Mouse (Mus musculus) embryonic fibroblast, embryonic 13.5 days (primary cell): ENCODE results near the gene Zfp106.

ENCODE experiments used
- CTCF ChIP-seq: IDR thresholded peaks from 2 replicates; pipeline ENCODE4 v1.5.1; 2011; ENCODE audit warnings: mild to moderate bottlenecking, control low read depth, low read length, moderate library complexity, borderline replicate concordance; ENCODE audit not compliant: insufficient read depth
- POLR2A ChIP-seq: IDR thresholded peaks from 2 replicates; pipeline ENCODE4 v1.6.1; 2011; ENCODE audit warnings: low read depth, mild to moderate bottlenecking, control low read depth, low read length, moderate library complexity

GRCm38 (mm10) chr2:120556868-120557267 lies 6.8 kb downstream of the Zfp106 start:
- no peak for TF ChIP-seq CTCF
- no peak for TF ChIP-seq POLR2A
